Mouse (Mus musculus) G1E (cell line): Measurements from ENCODE around the gene Raver1.

Source experiments
- CTCF ChIP-seq: IDR thresholded peaks from 2 replicates; pipeline ENCODE4 v1.5.1; 2012; ENCODE audit warnings: low read depth, low read length, inconsistent platforms, mixed read lengths
- GATA1 ChIP-seq: IDR thresholded peaks from 2 replicates; pipeline ENCODE4 v1.6.1; 2012; ENCODE audit warnings: borderline replicate concordance, low read length, inconsistent platforms, mixed read lengths
- GATA2 ChIP-seq: IDR thresholded peaks from 2 replicates; pipeline ENCODE4 v1.6.1; 2012; ENCODE audit warnings: low read depth, low read length, inconsistent platforms, borderline replicate concordance
- TAL1 ChIP-seq: conservative IDR thresholded peaks from 2 replicates; pipeline ENCODE4 v1.6.1; 2012; ENCODE audit warnings: low read depth, low read length, inconsistent platforms, mixed read lengths

DNA sequence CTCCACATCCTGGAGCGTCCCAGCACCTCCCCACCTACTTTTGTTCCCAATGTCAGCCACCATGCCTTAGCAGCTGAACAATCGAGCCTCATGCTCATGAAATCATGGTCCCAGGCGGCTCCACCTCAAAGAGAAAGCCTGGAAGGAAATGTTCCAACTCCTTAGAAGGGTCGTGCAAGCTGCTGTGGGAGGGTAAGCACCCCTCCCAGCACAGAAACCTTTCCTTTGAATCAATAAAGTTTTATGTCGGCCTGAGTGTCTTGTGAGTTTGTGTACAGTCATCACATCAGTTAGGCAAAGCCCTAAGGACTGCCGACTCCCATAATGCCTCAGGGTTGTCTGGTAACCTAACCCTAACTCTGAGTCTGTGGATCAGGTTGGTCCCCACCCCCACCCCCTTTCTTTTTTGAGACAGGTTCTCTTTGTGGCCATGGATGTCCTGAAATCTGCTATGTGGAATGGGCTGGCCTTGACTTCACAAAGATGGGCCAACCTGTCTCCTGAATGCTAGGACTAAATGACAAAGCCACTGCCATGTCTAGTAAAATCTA, 63.2 kb downstream of the Raver1 start:
- TF ChIP-seq GATA1 (no peak), CTCF (no peak), GATA2 (no peak), TAL1 (no peak)
